Mouse (Mus musculus) forebrain, embryonic 10.5 days (tissue): ENCODE measurements around the gene Pex5l. TPM values are rescaled to one million over a fixed set of nuclear protein-coding genes. Genes with fewer than 3 reads are reported as not detected.

Source experiments
- DNase-seq: peaks from one replicate; pipeline ENCODE4 v3.0.0-alpha.2; 2017; ENCODE audit warnings: low spot score; ENCODE audit errors: extremely low spot score
- H3K27ac ChIP-seq: fragments of 300-500 bp; sonication (generic); 2 replicates; pipeline ENCODE4 v1.5.1; 2016; ENCODE audit warnings: mild to moderate bottlenecking
- H3K27me3 ChIP-seq: fragments of 300-500 bp; sonication (generic); 2 replicates; pipeline ENCODE4 v1.6.1; 2016; ENCODE audit warnings: mild to moderate bottlenecking; ENCODE audit not compliant: poor library complexity, severe bottlenecking
- H3K36me3 ChIP-seq: fragments of 300-500 bp; sonication (generic); replicated peaks from 2 replicates; pipeline ENCODE4 v1.6.1; 2016; ENCODE audit warnings: mild to moderate bottlenecking, moderate library complexity
- H3K4me1 ChIP-seq: fragments of 300-500 bp; sonication (generic); 2 replicates; pipeline ENCODE4 v1.6.1; 2016
- H3K4me3 ChIP-seq: fragments of 300-500 bp; sonication (generic); 2 replicates; pipeline ENCODE4 v1.5.1; 2016; ENCODE audit warnings: mild to moderate bottlenecking, moderate library complexity
- H3K9me3 ChIP-seq: fragments of 300-500 bp; sonication (generic); 2 replicates; pipeline ENCODE4 v1.6.1; 2016; ENCODE audit warnings: mild to moderate bottlenecking, moderate library complexity
- WGBS: fragments of 180-500 bp; shearing (Covaris S2); methylation state at CpG from one replicate; pipeline ENCODE4 v1.1.7; 2016; 5-methylcytosine and 5-hydroxymethylcytosine counted together
- polyA plus RNA-seq: library from polyadenylated mRNA; unstranded; fragments of >200 nt; fragmentation: Nextera tagmentation; extraction: Ambion mirVana; gene quantifications from 2 replicates; pipeline ENCODE4 v1.2.1, GENCODE M21; 2016

The Pex5l gene
- polyA plus RNA-seq, 1 experiment from 2014 or later: 0.78 TPM

GRCm38 (mm10) chr3:33060343-33060937 is 82.6 kb downstream of the Pex5l start:
- H3K27me3 ChIP-seq: no peaks in the 10 kb centered on the region
- H3K9me3 ChIP-seq: no peaks in the 10 kb centered on the region
- no peaks in the 10 kb centered on the region for H3K36me3 ChIP-seq
- no peak overlapping the region for H3K27ac ChIP-seq
- DNase-seq: no peak
- H3K4me1 ChIP-seq: peaks cover 41% of the 10 kb centered on the region
- no peak overlapping the region for H3K4me3 ChIP-seq
- 67% methylated on average over 7 of the region's 7 CpGs for WGBS

DNA sequence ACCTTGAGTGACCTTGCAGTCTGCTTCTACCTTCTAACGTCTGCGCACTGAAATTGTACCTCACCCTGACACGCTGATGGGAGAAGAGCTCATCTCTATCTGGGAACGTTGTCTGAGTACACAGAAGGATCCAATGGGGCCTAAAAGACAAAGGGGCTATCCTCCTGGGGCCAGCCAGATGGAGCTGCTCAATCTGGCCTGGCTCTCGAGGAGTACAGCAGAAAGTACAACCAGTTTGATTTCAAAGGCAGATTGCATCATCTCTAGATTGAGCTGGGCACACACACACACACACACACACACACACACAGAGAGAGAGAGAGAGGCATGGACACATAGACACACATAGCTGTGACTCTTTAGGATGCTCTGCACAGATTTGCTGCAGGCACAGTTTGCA is 94.7 kb downstream of the Pex5l start:
- Histone ChIP-seq H3K27ac (no peak overlapping the region), H3K36me3 (no peaks in the 10 kb centered on the region), H3K9me3 (no peaks in the 10 kb centered on the region), H3K4me1 (no peaks in the 10 kb centered on the region), H3K27me3 (no peaks in the 10 kb centered on the region), H3K4me3 (no peak overlapping the region)
- WGBS: 79% methylated on average over 5 of the region's 5 CpGs
- no peak for DNase-seq

GRCm38 (mm10) chr3:33044799-33045106 is 98.3 kb downstream of the Pex5l start:
- Histone ChIP-seq H3K36me3 (no peaks in the 10 kb centered on the region), H3K4me1 (no peaks in the 10 kb centered on the region), H3K9me3 (no peaks in the 10 kb centered on the region), H3K27ac (no peak overlapping the region), H3K4me3 (no peak overlapping the region), H3K27me3 (no peaks in the 10 kb centered on the region)
- WGBS: 83% methylated on average over 6 of the region's 6 CpGs
- DNase-seq: no peak

DNA sequence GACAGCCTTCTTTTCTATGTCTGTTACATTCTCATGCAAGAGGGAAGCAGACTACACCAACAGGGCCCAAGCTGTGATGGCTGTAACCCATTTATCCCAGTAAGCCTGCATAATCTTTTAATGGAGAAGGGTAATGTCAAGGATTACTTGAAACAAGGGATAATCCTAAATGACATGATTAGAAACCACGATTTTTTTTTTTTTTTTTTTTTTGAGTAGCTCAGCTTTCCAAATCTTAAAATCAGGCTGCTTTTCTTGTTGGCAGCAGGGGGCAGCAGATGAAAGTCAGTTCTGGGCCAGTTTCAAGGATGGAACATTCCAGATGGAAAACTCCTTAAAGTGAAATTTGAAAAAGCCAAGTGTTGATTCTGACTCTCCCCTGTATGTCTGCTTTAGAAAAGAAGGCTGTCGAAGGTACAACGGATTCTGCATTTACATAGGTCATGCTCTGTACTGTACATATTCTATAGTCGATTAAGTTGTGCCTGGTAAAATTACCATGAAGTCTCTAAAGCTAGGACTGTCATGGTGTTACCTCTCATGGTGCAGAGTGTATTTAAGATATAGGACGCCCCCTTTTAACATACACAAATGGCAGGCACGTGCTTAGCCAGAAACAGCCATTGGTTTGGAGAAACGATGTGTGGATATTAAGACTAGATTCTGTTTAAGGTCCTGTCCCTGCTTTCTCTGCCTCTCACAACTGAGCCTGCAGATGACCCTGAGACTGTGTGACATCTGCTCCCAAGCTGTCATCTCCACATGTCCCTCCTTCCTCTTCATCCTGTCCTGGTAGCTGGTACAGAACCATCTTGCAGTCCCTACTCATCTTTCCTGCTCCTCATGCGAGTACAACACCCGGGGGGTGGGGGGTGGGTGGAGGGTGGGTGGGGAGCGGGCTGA is 98.9 kb downstream of the Pex5l start:
- H3K27ac ChIP-seq: no peak overlapping the region
- H3K27me3 ChIP-seq: no peaks in the 10 kb centered on the region
- no peaks in the 10 kb centered on the region for H3K9me3 ChIP-seq
- H3K36me3 ChIP-seq: no peaks in the 10 kb centered on the region
- H3K4me1 ChIP-seq: no peaks in the 10 kb centered on the region
- DNase-seq: no peak
- no peak overlapping the region for H3K4me3 ChIP-seq
- 78% methylated on average over 10 of the region's 10 CpGs for WGBS

- Histone ChIP-seq H3K4me1 (no peaks in the 10 kb centered on the region), H3K9me3 (no peaks in the 10 kb centered on the region), H3K4me3 (no peak overlapping the region), H3K27ac (no peak overlapping the region), H3K27me3 (no peaks in the 10 kb centered on the region), H3K36me3 (no peaks in the 10 kb centered on the region)
- 78% methylated on average over 5 of the region's 5 CpGs for WGBS
- no peak for DNase-seq
Observed at GRCm38 (mm10) chr3:33024566-33024965, 118.5 kb downstream of the Pex5l start.

DNA sequence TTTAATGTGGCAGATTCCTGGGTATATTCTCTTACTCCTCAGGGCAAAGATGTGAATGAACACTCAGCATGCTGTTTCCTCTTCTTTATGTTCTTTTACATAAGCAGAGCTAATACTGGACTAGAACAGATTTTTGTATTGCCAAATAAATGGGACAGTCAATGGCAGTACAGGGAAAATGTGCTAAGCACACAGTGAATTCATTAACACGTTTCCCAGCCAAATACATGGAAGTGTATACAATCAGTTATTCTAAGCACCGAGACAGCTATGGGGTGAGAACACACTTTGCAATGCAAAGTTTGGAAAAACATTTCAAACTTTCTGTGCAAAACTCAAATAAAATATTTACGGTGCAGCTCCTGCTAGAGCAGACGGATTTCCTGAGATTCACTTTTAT is 139.1 kb downstream of the Pex5l start:
- Histone ChIP-seq H3K27me3 (no peaks in the 10 kb centered on the region), H3K36me3 (no peaks in the 10 kb centered on the region), H3K9me3 (no peaks in the 10 kb centered on the region), H3K4me1 (peaks cover 6% of the 10 kb centered on the region), H3K4me3 (no peak overlapping the region), H3K27ac (no peak overlapping the region)
- WGBS: 90% methylated on average over 4 of the region's 4 CpGs
- DNase-seq: no peak

- DNase-seq: no peak
- no peak overlapping the region for H3K27ac ChIP-seq
- H3K4me1 ChIP-seq: peaks cover 11% of the 10 kb centered on the region
- no peaks in the 10 kb centered on the region for H3K36me3 ChIP-seq
- H3K27me3 ChIP-seq: no peaks in the 10 kb centered on the region
- 79% methylated on average over 3 of the region's 3 CpGs for WGBS
- no peak overlapping the region for H3K4me3 ChIP-seq
- H3K9me3 ChIP-seq: no peaks in the 10 kb centered on the region
Observed at GRCm38 (mm10) chr3:33001769-33002168, 141.3 kb downstream of the Pex5l start.

DNA sequence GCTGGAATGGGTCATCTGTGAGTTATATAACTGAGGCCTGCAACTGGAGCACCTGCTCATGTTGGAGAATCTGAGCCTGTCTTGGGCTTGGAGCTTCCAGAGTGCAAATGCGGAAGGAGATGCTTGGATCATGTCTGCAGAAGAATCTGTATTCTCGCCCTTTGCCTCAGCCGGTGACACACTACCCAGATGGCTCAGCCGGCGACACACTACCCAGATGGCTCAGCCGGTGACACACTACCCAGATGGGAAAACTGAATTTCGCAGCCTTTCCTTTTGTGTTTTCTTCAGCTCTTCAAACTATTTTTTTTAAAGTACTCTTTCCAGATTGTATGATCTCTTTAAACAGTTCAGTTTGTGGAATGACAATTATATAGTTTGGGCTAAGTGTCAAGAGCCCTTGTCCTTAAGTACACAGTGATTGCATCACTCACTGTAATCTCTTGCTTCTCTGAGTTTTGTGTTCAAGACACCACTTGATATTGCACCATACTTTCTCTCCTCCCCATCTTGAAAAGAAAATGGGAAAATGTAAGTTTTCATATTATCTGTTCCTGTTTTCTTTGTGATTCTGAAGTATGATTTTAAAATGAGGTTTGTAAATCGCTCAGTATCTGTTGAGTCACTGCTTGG is 142.5 kb downstream of the Pex5l start:
- WGBS: 91% methylated on average over 8 of the region's 8 CpGs
- no peak overlapping the region for H3K27ac ChIP-seq
- H3K9me3 ChIP-seq: no peaks in the 10 kb centered on the region
- DNase-seq: no peak
- peaks cover 11% of the 10 kb centered on the region for H3K4me1 ChIP-seq
- no peaks in the 10 kb centered on the region for H3K27me3 ChIP-seq
- H3K4me3 ChIP-seq: no peak overlapping the region
- no peaks in the 10 kb centered on the region for H3K36me3 ChIP-seq

- WGBS: 66% methylated on average over 12 of the region's 12 CpGs
- H3K4me1 ChIP-seq: peaks cover 5% of the 10 kb centered on the region; the same call in 1 of the 2 replicates
- no peaks in the 10 kb centered on the region for H3K27me3 ChIP-seq
- H3K36me3 ChIP-seq: no peaks in the 10 kb centered on the region
- no peak overlapping the region for H3K27ac ChIP-seq
- no peak overlapping the region for H3K4me3 ChIP-seq
- DNase-seq: no peak
- H3K9me3 ChIP-seq: no peaks in the 10 kb centered on the region
Observed at GRCm38 (mm10) chr3:32991713-32992575, 151.1 kb downstream of the Pex5l start.

GRCm38 (mm10) chr3:32987806-32988205 is 155.2 kb downstream of the Pex5l start:
- H3K4me3 ChIP-seq: no peak overlapping the region
- WGBS: 78% methylated on average over 5 of the region's 5 CpGs
- H3K4me1 ChIP-seq: peaks cover 11% of the 10 kb centered on the region
- H3K9me3 ChIP-seq: no peaks in the 10 kb centered on the region
- no peaks in the 10 kb centered on the region for H3K27me3 ChIP-seq
- no peak overlapping the region for H3K27ac ChIP-seq
- no peak for DNase-seq
- no peaks in the 10 kb centered on the region for H3K36me3 ChIP-seq

GRCm38 (mm10) chr3:32985141-32985540 is 157.9 kb downstream of the Pex5l start:
- no peaks in the 10 kb centered on the region for H3K27me3 ChIP-seq
- H3K36me3 ChIP-seq: no peaks in the 10 kb centered on the region
- H3K4me1 ChIP-seq: peaks cover 6% of the 10 kb centered on the region; the same call in 1 of the 2 replicates
- 52% methylated on average over 3 of the region's 3 CpGs for whole genome bisulfite sequencing
- no peak overlapping the region for H3K4me3 ChIP-seq
- no peak for DNase-seq
- H3K27ac ChIP-seq: no peak overlapping the region
- H3K9me3 ChIP-seq: no peaks in the 10 kb centered on the region

DNA sequence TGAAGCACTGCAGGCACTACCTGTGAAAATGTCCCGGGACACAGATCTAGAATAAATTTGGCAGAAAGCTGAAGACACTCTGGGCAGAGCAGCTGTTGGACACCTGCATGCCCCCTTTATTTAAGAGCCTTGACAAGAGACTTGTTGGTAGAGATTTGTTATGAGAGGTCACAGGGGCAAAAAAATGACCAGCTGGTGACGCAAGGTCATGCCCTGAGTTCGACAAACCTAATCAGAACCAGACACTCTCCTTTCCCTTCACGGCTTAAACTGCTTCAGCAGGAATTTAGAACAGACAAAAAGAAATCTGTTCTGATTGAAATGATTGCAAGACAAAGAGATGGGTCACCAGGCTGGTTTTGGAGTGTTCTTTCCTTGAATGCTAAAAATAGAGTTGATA is 163.1 kb downstream of the Pex5l start:
- DNase-seq: no peak
- no peaks in the 10 kb centered on the region for H3K36me3 ChIP-seq
- H3K27me3 ChIP-seq: no peaks in the 10 kb centered on the region
- peaks cover 9% of the 10 kb centered on the region for H3K4me1 ChIP-seq
- no peak overlapping the region for H3K27ac ChIP-seq
- no peaks in the 10 kb centered on the region for H3K9me3 ChIP-seq
- 48% methylated on average over 4 of the region's 4 CpGs for WGBS
- H3K4me3 ChIP-seq: no peak overlapping the region
